Mouse (Mus musculus) hematopoietic multipotent progenitor cell, adult 10-12 weeks (in vitro differentiated cells): ENCODE measurements around the gene Ltbp2. TPM values are rescaled to one million over a fixed set of nuclear protein-coding genes. Genes with fewer than 3 reads are reported as not detected.

Source experiments
- polyA plus RNA-seq: library from polyadenylated mRNA; stranded (reverse); fragments of >175 nt; gene quantifications from 2 replicates; pipeline ENCODE4 v1.2.3, GENCODE M21; 2012; ENCODE audit warnings: low replicate concordance

Gene Ltbp2
- 2.3 and 2.6 TPM in 2 replicates for polyA plus RNA-seq

GRCm38 (mm10) chr12:84876481-84877121 is at the start of gene Ltbp2:
TSS of gene Ltbp2 (minus strand) at chr12:84876532.

GRCm38 (mm10) chr12:84772726-84773441 is 103.4 kb downstream of the Ltbp2 start, which contains the start of the genes Npc2 and Isca2:
TSS of gene Npc2 (minus strand) at chr12:84773152.
TSS of gene Isca2 (plus strand) at chr12:84773251.

Other genes starting within 250 kb of the Ltbp2 start
- gene Vrtn, start 235.5 kb downstream of the Ltbp2 start, polyA plus RNA-seq, result not detected in 2 replicates
- 0.57 and 1.3 TPM in 2 replicates for gene Syndig1l, start 177.7 kb downstream of the Ltbp2 start, polyA plus RNA-seq
- 15.4 and 355 TPM in 2 replicates for gene Npc2, start 103.4 kb downstream of the Ltbp2 start, polyA plus RNA-seq
- gene Isca2, start 103.3 kb downstream of the Ltbp2 start, polyA plus RNA-seq, result 23.6 and 39.8 TPM in 2 replicates
- 5.4 and 18.2 TPM in 2 replicates for gene Fcf1, start 94.4 kb upstream of the Ltbp2 start, polyA plus RNA-seq
- gene Arel1, start 94.4 kb upstream of the Ltbp2 start, polyA plus RNA-seq, result 4.9 and 11.6 TPM in 2 replicates
- 37.3 and 38.0 TPM in 2 replicates for gene Ylpm1, start 119.8 kb upstream of the Ltbp2 start, polyA plus RNA-seq
- gene Prox2, start 234.2 kb upstream of the Ltbp2 start, polyA plus RNA-seq, result 5.1 and 6.5 TPM in 2 replicates
- 290 and 660 TPM in 2 replicates for gene Dlst, start 234.3 kb upstream of the Ltbp2 start, polyA plus RNA-seq